Mouse (Mus musculus) midbrain, embryonic 15.5 days (tissue): ENCODE measurements at regions not wholly inside any gene's neighbourhood (a gene's known extent, or its start where the extent isn't known, plus 50 kb on each side); places are given as distances from the start of the nearest gene placed in this dataset.
"Not testable (repeated sequence)": the region's sequence is repeated elsewhere in the genome, so short reads cannot be mapped to it uniquely, and the experiment has no call there.

Source experiments
- ATAC-seq: fragments of 200-750 bp; cut with Nextera tagmentation; replicated peaks from 2 replicates; pipeline ENCODE4 v1.8.0; 2017; ENCODE audit warnings: moderate TSS enrichment
- H3K27ac ChIP-seq: fragments of 300-500 bp; sonication (generic); 2 replicates; pipeline ENCODE4 v1.5.1; 2015; ENCODE audit warnings: mild to moderate bottlenecking, inconsistent platforms
- H3K27me3 ChIP-seq: fragments of 300-500 bp; sonication (generic); replicated peaks from 2 replicates; pipeline ENCODE4 v1.6.1; 2015; ENCODE audit warnings: inconsistent platforms
- H3K36me3 ChIP-seq: fragments of 300-500 bp; sonication (generic); replicated peaks from 2 replicates; pipeline ENCODE4 v1.6.1; 2015; ENCODE audit warnings: inconsistent platforms
- H3K4me1 ChIP-seq: fragments of 300-500 bp; sonication (generic); 2 replicates; pipeline ENCODE4 v1.6.1; 2015; ENCODE audit warnings: inconsistent platforms
- H3K4me2 ChIP-seq: fragments of 300-500 bp; sonication (generic); 2 replicates; pipeline ENCODE4 v1.6.1; 2015; ENCODE audit warnings: inconsistent platforms, mild to moderate bottlenecking, moderate library complexity
- H3K4me3 ChIP-seq: fragments of 300-500 bp; sonication (generic); 2 replicates; pipeline ENCODE4 v1.5.1; 2015; ENCODE audit warnings: mild to moderate bottlenecking, inconsistent platforms
- H3K9ac ChIP-seq: fragments of 300-500 bp; sonication (generic); 2 replicates; pipeline ENCODE4 v1.6.1; 2015; ENCODE audit warnings: mild to moderate bottlenecking, inconsistent platforms
- H3K9me3 ChIP-seq: fragments of 300-500 bp; sonication (generic); 2 replicates; pipeline ENCODE4 v1.6.1; 2016; ENCODE audit warnings: inconsistent platforms
- WGBS: fragments of 180-500 bp; shearing (Covaris S2); methylation state at CpG from one replicate; pipeline ENCODE4 v1.1.7; 2015; ENCODE audit warnings: mixed read lengths; 5-methylcytosine and 5-hydroxymethylcytosine counted together

- H3K4me3 ChIP-seq = no peak overlapping the region
- H3K4me1 ChIP-seq = no peaks in the 10 kb centered on the region
- no peak for ATAC-seq
- H3K27me3 ChIP-seq = no peaks in the 10 kb centered on the region
- H3K9me3 ChIP-seq = no peaks in the 10 kb centered on the region
- 80% methylated on average over 1 of the region's 1 CpGs for WGBS
- no peak overlapping the region for H3K27ac ChIP-seq
- H3K4me2 ChIP-seq = no peak overlapping the region
- H3K9ac ChIP-seq = no peak overlapping the region
- no peaks in the 10 kb centered on the region for H3K36me3 ChIP-seq
Observed at GRCm38 (mm10) chr10:26544796-26545195, 169.0 kb upstream of the L3mbtl3 start.

- Histone ChIP-seq H3K27me3 (no peaks in the 10 kb centered on the region), H3K4me2 (no peak overlapping the region), H3K9me3 (no peaks in the 10 kb centered on the region), H3K4me3 (no peak overlapping the region), H3K27ac (no peak overlapping the region), H3K4me1 (no peaks in the 10 kb centered on the region), H3K9ac (no peak overlapping the region), H3K36me3 (no peaks in the 10 kb centered on the region)
- no peak for ATAC-seq
- 82% methylated on average over 8 of the region's 8 CpGs for WGBS
Observed at GRCm38 (mm10) chr10:26556246-26556645, 180.5 kb upstream of the L3mbtl3 start.

- 72% methylated on average over 1 of the region's 1 CpGs for WGBS
- Histone ChIP-seq H3K36me3 (no peaks in the 10 kb centered on the region), H3K9ac (no peak overlapping the region), H3K27ac (no peak overlapping the region), H3K27me3 (no peaks in the 10 kb centered on the region), H3K9me3 (no peaks in the 10 kb centered on the region), H3K4me2 (no peak overlapping the region), H3K4me3 (no peak overlapping the region), H3K4me1 (no peaks in the 10 kb centered on the region)
- ATAC-seq = no peak
Observed at GRCm38 (mm10) chr10:26558118-26558517, 182.3 kb upstream of the L3mbtl3 start.

- WGBS = 82% methylated on average over 4 of the region's 4 CpGs
- Histone ChIP-seq H3K4me3 (no peak overlapping the region), H3K4me1 (0 out of 2 replicates have a peak, but pooled peaks cover under 1% of the 10 kb centered on the region), H3K27me3 (no peaks in the 10 kb centered on the region), H3K9me3 (no peaks in the 10 kb centered on the region), H3K9ac (no peak overlapping the region), H3K27ac (no peak overlapping the region), H3K36me3 (no peaks in the 10 kb centered on the region), H3K4me2 (no peak overlapping the region)
- ATAC-seq = no peak
Observed at GRCm38 (mm10) chr10:26559323-26559722, 183.6 kb upstream of the L3mbtl3 start.

- no peak for ATAC-seq
- H3K4me3 ChIP-seq = no peak overlapping the region
- no peaks in the 10 kb centered on the region for H3K36me3 ChIP-seq
- H3K27ac ChIP-seq = no peak overlapping the region
- H3K4me1 ChIP-seq = 0 out of 2 replicates have a peak, but pooled peaks cover 4% of the 10 kb centered on the region
- no peaks in the 10 kb centered on the region for H3K27me3 ChIP-seq
- WGBS = 81% methylated on average over 4 of the region's 4 CpGs
- no peaks in the 10 kb centered on the region for H3K9me3 ChIP-seq
- no peak overlapping the region for H3K4me2 ChIP-seq
- no peak overlapping the region for H3K9ac ChIP-seq
Observed at GRCm38 (mm10) chr10:26560456-26560855, 184.7 kb upstream of the L3mbtl3 start.

- no peak overlapping the region for H3K4me3 ChIP-seq
- WGBS = 35% methylated on average over 11 of the region's 11 CpGs
- H3K27ac ChIP-seq = no peak overlapping the region
Observed at GRCm38 (mm10) chr10:26564462-26564861, 188.7 kb upstream of the L3mbtl3 start.

GRCm38 (mm10) chr10:26567613-26568012 is 185.6 kb upstream of the Arhgap18 start:
- Histone ChIP-seq H3K9me3 (no peaks in the 10 kb centered on the region), H3K27me3 (no peaks in the 10 kb centered on the region), H3K4me2 (no peak overlapping the region), H3K36me3 (no peaks in the 10 kb centered on the region), H3K4me3 (no peak overlapping the region), H3K9ac (no peak overlapping the region), H3K27ac (no peak overlapping the region), H3K4me1 (0 out of 2 replicates have a peak, but pooled peaks cover 4% of the 10 kb centered on the region)
- WGBS = 82% methylated on average over 4 of the region's 4 CpGs
- no peak for ATAC-seq

More at GRCm38 (mm10) chr10:26564462-26564861, 188.7 kb upstream of the L3mbtl3 start:
- H3K4me1 ChIP-seq = 0 out of 2 replicates have a peak, but pooled peaks cover 4% of the 10 kb centered on the region
- H3K9ac ChIP-seq = no peak overlapping the region
- no peaks in the 10 kb centered on the region for H3K9me3 ChIP-seq
- no peaks in the 10 kb centered on the region for H3K27me3 ChIP-seq
- peak; percentile 71 for ATAC-seq
- H3K36me3 ChIP-seq = no peaks in the 10 kb centered on the region
- peak overlapping the region; percentile 22; the same call in 1 of the 2 replicates for H3K4me2 ChIP-seq

- no peaks in the 10 kb centered on the region for H3K4me1 ChIP-seq
- H3K27me3 ChIP-seq = no peaks in the 10 kb centered on the region
- no peak for ATAC-seq
- no peaks in the 10 kb centered on the region for H3K9me3 ChIP-seq
- H3K27ac ChIP-seq = no peak overlapping the region
- no peak overlapping the region for H3K9ac ChIP-seq
- WGBS = 92% methylated on average over 5 of the region's 5 CpGs
- no peak overlapping the region for H3K4me2 ChIP-seq
- no peaks in the 10 kb centered on the region for H3K36me3 ChIP-seq
- no peak overlapping the region for H3K4me3 ChIP-seq
Observed at GRCm38 (mm10) chr10:26570468-26570867, 182.8 kb upstream of the Arhgap18 start.

- Histone ChIP-seq H3K9me3 (no peaks in the 10 kb centered on the region), H3K4me1 (no peaks in the 10 kb centered on the region), H3K4me2 (no peak overlapping the region), H3K36me3 (no peaks in the 10 kb centered on the region), H3K9ac (no peak overlapping the region), H3K4me3 (no peak overlapping the region), H3K27me3 (no peaks in the 10 kb centered on the region), H3K27ac (no peak overlapping the region)
- WGBS = 88% methylated on average over 1 of the region's 1 CpGs
- no peak for ATAC-seq
Observed at GRCm38 (mm10) chr10:26571377-26571776, 181.8 kb upstream of the Arhgap18 start.

GRCm38 (mm10) chr10:26576153-26576552 is 177.1 kb upstream of the Arhgap18 start:
- 86% methylated on average over 3 of the region's 3 CpGs for WGBS
- no peaks in the 10 kb centered on the region for H3K27me3 ChIP-seq

GRCm38 (mm10) chr10:26577087-26577486 is 176.1 kb upstream of the Arhgap18 start:
- WGBS = 86% methylated on average over 2 of the region's 2 CpGs
- Histone ChIP-seq H3K36me3 (no peaks in the 10 kb centered on the region), H3K4me2 (no peak overlapping the region)

More at GRCm38 (mm10) chr10:26576153-26576552, 177.1 kb upstream of the Arhgap18 start:
- no peak for ATAC-seq
- H3K27ac ChIP-seq = no peak overlapping the region
- H3K4me3 ChIP-seq = no peak overlapping the region
- no peak overlapping the region for H3K4me2 ChIP-seq
- no peaks in the 10 kb centered on the region for H3K9me3 ChIP-seq
- no peaks in the 10 kb centered on the region for H3K36me3 ChIP-seq
- H3K4me1 ChIP-seq = no peaks in the 10 kb centered on the region
- H3K9ac ChIP-seq = no peak overlapping the region

GRCm38 (mm10) chr10:26585106-26585505 is 168.1 kb upstream of the Arhgap18 start:
- no peak overlapping the region for H3K9ac ChIP-seq
- WGBS = 83% methylated on average over 2 of the region's 2 CpGs
- H3K4me1 ChIP-seq = no peaks in the 10 kb centered on the region
- no peak for ATAC-seq
- no peaks in the 10 kb centered on the region for H3K36me3 ChIP-seq
- H3K9me3 ChIP-seq = 0 out of 2 replicates have a peak, but pooled peaks cover 7% of the 10 kb centered on the region
- no peaks in the 10 kb centered on the region for H3K27me3 ChIP-seq
- H3K4me3 ChIP-seq = no peak overlapping the region
- H3K4me2 ChIP-seq = no peak overlapping the region
- no peak overlapping the region for H3K27ac ChIP-seq

More at GRCm38 (mm10) chr10:26577087-26577486, 176.1 kb upstream of the Arhgap18 start:
- ATAC-seq = no peak
- no peaks in the 10 kb centered on the region for H3K4me1 ChIP-seq
- H3K27me3 ChIP-seq = no peaks in the 10 kb centered on the region
- H3K27ac ChIP-seq = no peak overlapping the region
- no peaks in the 10 kb centered on the region for H3K9me3 ChIP-seq
- H3K4me3 ChIP-seq = no peak overlapping the region
- H3K9ac ChIP-seq = no peak overlapping the region

- not testable (repeated sequence) for H3K4me1 ChIP-seq, H3K9me3 ChIP-seq, H3K4me3 ChIP-seq, H3K9ac ChIP-seq, H3K27ac ChIP-seq, ATAC-seq, H3K4me2 ChIP-seq, H3K27me3 ChIP-seq, H3K36me3 ChIP-seq
- 87% methylated on average over 4 of the region's 4 CpGs for WGBS
Observed at GRCm38 (mm10) chr10:26607081-26607480, 146.1 kb upstream of the Arhgap18 start.
